Mouse (Mus musculus) MEL (cell line): ENCODE results near the gene Spag9. TPM values are rescaled to one million over a fixed set of nuclear protein-coding genes. Genes with fewer than 3 reads are reported as not detected.
A peak's percentile ranks its signal among the peaks of the same experiment; 100 is the strongest.

Source experiments
- DNase-seq: peaks from one replicate; pipeline ENCODE4 v3.0.0; 2011; ENCODE audit warnings: low read depth, low spot score
- H3K27ac ChIP-seq: 2 replicates; pipeline ENCODE4 v1.5.1; 2012; ENCODE audit warnings: low read depth, mild to moderate bottlenecking, control low read depth, low read length, moderate library complexity; ENCODE audit not compliant: control insufficient read depth
- H3K27me3 ChIP-seq, 2 experiments: fragments of 150-350 bp in 1 of 2; sonication (generic) in 1 of 2; 2 replicates each; pipeline ENCODE4 v1.6.1; 2012; ENCODE audit warnings: low read length in 2 of 2, mild to moderate bottlenecking in 2 of 2, improper control_type of control experiment in 1 of 2, moderate library complexity in 1 of 2; ENCODE audit not compliant: insufficient read depth in 2 of 2, control insufficient read depth in 1 of 2
- H3K36me3 ChIP-seq, 2 experiments: 2 replicates each; pipeline ENCODE4 v1.6.1; 2012 to 2014; ENCODE audit warnings: low read length in 2 of 2, improper control_type of control experiment in 1 of 2, inconsistent platforms in 1 of 2, mild to moderate bottlenecking in 1 of 2; ENCODE audit not compliant: insufficient read depth in 2 of 2, control insufficient read depth in 1 of 2
- H3K4me1 ChIP-seq, 2 experiments: fragments of 150-350 bp in 1 of 2; sonication (generic) in 1 of 2; 2 replicates each; pipeline ENCODE4 v1.6.1; 2012; ENCODE audit warnings: low read length in 2 of 2, improper control_type of control experiment in 1 of 2, mild to moderate bottlenecking in 1 of 2; ENCODE audit not compliant: insufficient read depth in 2 of 2, control insufficient read depth in 1 of 2
- H3K4me3 ChIP-seq, 2 experiments: fragments of 150-350 bp in 1 of 2; sonication (generic) in 1 of 2; 2 replicates each; pipeline ENCODE4 v1.5.1; 2012; ENCODE audit warnings: low read depth in 2 of 2, low read length in 2 of 2, mild to moderate bottlenecking in 2 of 2, moderate library complexity in 2 of 2, control low read depth in 1 of 2, improper control_type of control experiment in 1 of 2; ENCODE audit not compliant: control insufficient read depth in 1 of 2, insufficient read depth in 1 of 2
- H3K79me2 ChIP-seq: 2 replicates; pipeline ENCODE4 v1.6.1; 2012; ENCODE audit warnings: mild to moderate bottlenecking, low read length, moderate library complexity; ENCODE audit not compliant: control insufficient read depth, poor library complexity, insufficient read depth
- H3K9ac ChIP-seq: 2 replicates; pipeline ENCODE4 v1.6.1; 2012; ENCODE audit warnings: low read depth, mild to moderate bottlenecking, control low read depth, low read length, moderate library complexity; ENCODE audit not compliant: control insufficient read depth, poor library complexity, severe bottlenecking
- H3K9me3 ChIP-seq: fragments of 150-350 bp; sonication (generic); replicated peaks from 2 replicates; pipeline ENCODE4 v1.6.1; 2012; ENCODE audit warnings: mild to moderate bottlenecking, low read length, improper control_type of control experiment, moderate library complexity; ENCODE audit not compliant: insufficient read depth
- CTCF ChIP-seq, 3 experiments: IDR thresholded peaks in 2 of 3; conservative IDR thresholded peaks in 1 of 3; 2 replicates each; pipeline ENCODE4 v1.5.1; 2011 to 2012; ENCODE audit warnings: low read length in 3 of 3, low read depth in 2 of 3, mild to moderate bottlenecking in 2 of 3, improper control_type of control experiment in 1 of 3, inconsistent platforms in 1 of 3, mixed read lengths in 1 of 3, moderate library complexity in 1 of 3; ENCODE audit not compliant: control insufficient read depth in 1 of 3, insufficient read depth in 1 of 3, poor library complexity in 1 of 3, severe bottlenecking in 1 of 3
- ELF1 ChIP-seq: IDR thresholded peaks from 2 replicates; pipeline ENCODE4 v1.6.1; 2014; ENCODE audit warnings: low read depth, mild to moderate bottlenecking, inconsistent platforms, low read length, improper control_type of control experiment, moderate library complexity
- EP300 ChIP-seq, 2 experiments: IDR thresholded peaks; 2 replicates each; pipeline ENCODE4 v1.6.1; 2011; ENCODE audit warnings: improper control_type of control experiment in 2 of 2, low read length in 2 of 2, low read depth in 1 of 2, mild to moderate bottlenecking in 1 of 2
- GABPA ChIP-seq: IDR thresholded peaks from 2 replicates; pipeline ENCODE4 v1.6.1; 2012; ENCODE audit warnings: low read depth, mild to moderate bottlenecking, inconsistent platforms, low read length, improper control_type of control experiment, moderate library complexity
- GATA1 ChIP-seq: IDR thresholded peaks from 2 replicates; pipeline ENCODE4 v1.6.1; 2011; ENCODE audit warnings: low read depth, low read length, improper control_type of control experiment
- HCFC1 ChIP-seq: IDR thresholded peaks from 2 replicates; pipeline ENCODE4 v1.6.1; 2012; ENCODE audit warnings: low read depth, mild to moderate bottlenecking, inconsistent platforms, low read length, improper control_type of control experiment, moderate library complexity
- JUND ChIP-seq: IDR thresholded peaks from 2 replicates; pipeline ENCODE4 v1.6.1; 2011; ENCODE audit warnings: low read depth, mild to moderate bottlenecking, improper control_type of control experiment, low read length
- MAX ChIP-seq: IDR thresholded peaks from 2 replicates; pipeline ENCODE4 v1.6.1; 2011; ENCODE audit warnings: low read length, improper control_type of control experiment
- MYB ChIP-seq: IDR thresholded peaks from 2 replicates; pipeline ENCODE4 v1.6.1; 2011; ENCODE audit warnings: mild to moderate bottlenecking, low read depth, low read length, improper control_type of control experiment
- MYC ChIP-seq: IDR thresholded peaks from 2 replicates; pipeline ENCODE4 v1.6.1; 2011; ENCODE audit warnings: low read depth, mild to moderate bottlenecking, low read length, improper control_type of control experiment, moderate library complexity
- NRF1 ChIP-seq: IDR thresholded peaks from 2 replicates; pipeline ENCODE4 v1.6.1; 2014; ENCODE audit warnings: low read depth, mild to moderate bottlenecking, inconsistent platforms, low read length, improper control_type of control experiment, moderate library complexity; ENCODE audit not compliant: poor library complexity, insufficient read depth, severe bottlenecking
- POLR2A ChIP-seq, 2 experiments: IDR thresholded peaks; 2 replicates each; pipeline ENCODE4 v1.6.1; 2011 to 2012; ENCODE audit warnings: low read length in 2 of 2, mild to moderate bottlenecking in 2 of 2, control low read depth in 1 of 2, improper control_type of control experiment in 1 of 2, low read depth in 1 of 2, moderate library complexity in 1 of 2; ENCODE audit not compliant: control insufficient read depth in 1 of 2, insufficient read depth in 1 of 2, poor library complexity in 1 of 2
- POLR2AphosphoS5 ChIP-seq: IDR thresholded peaks from 2 replicates; pipeline ENCODE4 v1.6.1; 2012; ENCODE audit warnings: low read depth, borderline replicate concordance, mild to moderate bottlenecking, inconsistent platforms, low read length, moderate library complexity, mixed read lengths
- RCOR1 ChIP-seq: IDR thresholded peaks from 2 replicates; pipeline ENCODE4 v1.6.1; 2012; ENCODE audit warnings: low read depth, mild to moderate bottlenecking, inconsistent platforms, low read length, improper control_type of control experiment
- SMC3 ChIP-seq: IDR thresholded peaks from 2 replicates; pipeline ENCODE4 v1.6.1; 2011; ENCODE audit warnings: low read depth, low read length, improper control_type of control experiment
- TBP ChIP-seq: IDR thresholded peaks from 2 replicates; pipeline ENCODE4 v1.8.0; 2011; ENCODE audit warnings: low read depth, low read length, improper control_type of control experiment
- TCF12 ChIP-seq: IDR thresholded peaks from 2 replicates; pipeline ENCODE4 v1.6.1; 2014; ENCODE audit warnings: low read depth, mild to moderate bottlenecking, inconsistent platforms, low read length, improper control_type of control experiment, moderate library complexity
- UBTF ChIP-seq: IDR thresholded peaks from 2 replicates; pipeline ENCODE4 v1.6.1; 2012; ENCODE audit warnings: low read depth, mild to moderate bottlenecking, inconsistent platforms, low read length, improper control_type of control experiment, moderate library complexity, borderline replicate concordance; ENCODE audit not compliant: insufficient read depth
- USF2 ChIP-seq, 2 experiments: IDR thresholded peaks; 2 replicates each; pipeline ENCODE4 v1.6.1; 2011 to 2012; ENCODE audit warnings: improper control_type of control experiment in 2 of 2, low read length in 2 of 2, borderline replicate concordance in 1 of 2, inconsistent platforms in 1 of 2, low read depth in 1 of 2, mild to moderate bottlenecking in 1 of 2; ENCODE audit not compliant: insufficient read depth in 1 of 2
- ZC3H11A ChIP-seq: IDR thresholded peaks from 2 replicates; pipeline ENCODE4 v1.6.1; 2012; ENCODE audit warnings: low read depth, mild to moderate bottlenecking, inconsistent platforms, low read length, improper control_type of control experiment
- polyA plus RNA-seq, 2 experiments: library from polyadenylated mRNA; stranded (reverse) in 1 of 2; unstranded in 1 of 2; fragments of >175 nt in 1 of 2; fragments of >200 nt in 1 of 2; gene quantifications; 2 replicates each; pipeline versions ENCODE4 v1.2.1 to v1.2.4; 2012; ENCODE audit warnings: low replicate concordance in 2 of 2, low read depth in 1 of 2; ENCODE audit not compliant: insufficient read length in 2 of 2, insufficient read depth in 1 of 2, missing spikeins in 1 of 2
- total RNA-seq: library from RNA; depleted of rRNA; stranded (reverse); fragments of 300-350 nt; gene quantifications from 2 replicates; pipeline ENCODE4 v1.2.3, GENCODE M21; 2012

Spag9 gene
- total and polyA plus RNA-seq, 3 experiments: 18.9 to 279 (median 20.6) TPM

- H3K36me3 ChIP-seq: peaks cover 0 to 14% of the 10 kb centered on the region in 2 experiments; a peak in 2 of 4 replicates
- H3K79me2 ChIP-seq: no peaks in the 10 kb centered on the region
- H3K9ac ChIP-seq: peak overlapping the region; percentile 9; the same call in 1 of the 2 replicates
- peak; percentile 40 for DNase-seq
- H3K9me3 ChIP-seq: no peaks in the 10 kb centered on the region
- H3K27me3 ChIP-seq: no peaks in the 10 kb centered on the region
- H3K4me1 ChIP-seq: peaks cover 8 to 27% of the 10 kb centered on the region in 2 experiments
- peak overlapping the region; percentile 37 for H3K27ac ChIP-seq
- peak overlapping the region; percentile 1 to 10; a peak in 2 of 4 replicates for H3K4me3 ChIP-seq
- TF ChIP-seq RCOR1 (0 out of 2 replicates have a peak, but pooled peaks have one; percentile 30), TCF12 (peak; percentile 25; the same call in 1 of the 2 replicates), MYC (no peak), NRF1 (no peak), ELF1 (no peak), EP300 (IDR thresholded peaks at IDR 0.05; ENCODE audit: low read depth in 1 of 2, low read length in 2 of 2) (0 out of 4 replicates have a peak, but pooled peaks of 1 of the 2 experiments have one; percentile 13), GATA1 (peak; percentile 39; the same call in 1 of the 2 replicates)
Observed at GRCm38 (mm10) chr11:93987625-93988327, 8.1 kb upstream of the Spag9 start.

- no peak for TF ChIP-seq POLR2A (IDR thresholded peaks at IDR 0.05; ENCODE audit: control insufficient read depth in 1 of 2, insufficient read depth in 1 of 2, low read depth in 1 of 2, low read length in 2 of 2, poor library complexity in 1 of 2)
- no peak for TF ChIP-seq UBTF
- Histone ChIP-seq H3K4me1 (peaks cover 8 to 27% of the 10 kb centered on the region in 2 experiments), H3K27ac (no peak overlapping the region), H3K9ac (no peak overlapping the region), H3K36me3 (peaks cover 0 to 14% of the 10 kb centered on the region in 2 experiments; a peak in 2 of 4 replicates), H3K79me2 (no peaks in the 10 kb centered on the region), H3K27me3 (no peaks in the 10 kb centered on the region), H3K4me3 (no peak overlapping the region), H3K9me3 (no peaks in the 10 kb centered on the region)
- DNase-seq: no peak
Observed at GRCm38 (mm10) chr11:93988328-93989062, 7.4 kb upstream of the Spag9 start.

GRCm38 (mm10) chr11:93994531-93994930, 1.4 kb upstream of the Spag9 start:
- Histone ChIP-seq H3K9ac (peak overlapping the region; percentile 69), H3K9me3 (no peaks in the 10 kb centered on the region)
- TF ChIP-seq TCF12 (no peak), POLR2AphosphoS5 (no peak), NRF1 (no peak), GABPA (no peak), TBP (no peak), MYB (no peak), HCFC1 (no peak), MAX (no peak), SMC3 (no peak), USF2 (IDR thresholded peaks at IDR 0.05; ENCODE audit: borderline replicate concordance in 1 of 2, insufficient read depth in 1 of 2, low read depth in 1 of 2, low read length in 2 of 2) (no peak), CTCF (IDR thresholded peaks at IDR 0.05 in 2 of 3, conservative IDR thresholded peaks at IDR 0.05 in 1 of 3; ENCODE audit: control insufficient read depth in 1 of 3, insufficient read depth in 1 of 3, low read depth in 2 of 3, low read length in 3 of 3, poor library complexity in 1 of 3, severe bottlenecking in 1 of 3) (no peak), ZC3H11A (no peak), POLR2A (IDR thresholded peaks at IDR 0.05; ENCODE audit: control insufficient read depth in 1 of 2, insufficient read depth in 1 of 2, low read depth in 1 of 2, low read length in 2 of 2, poor library complexity in 1 of 2) (no peak), JUND (no peak)
- TF ChIP-seq, all 39 proteins: peak for 0
- peak; percentile 46 for DNase-seq
- Histone ChIP-seq H3K27me3 (no peaks in the 10 kb centered on the region), H3K27ac (peak overlapping the region; percentile 91), H3K36me3 (peaks cover 0 to 12% of the 10 kb centered on the region in 2 experiments; a peak in 2 of 4 replicates), H3K4me1 (peaks cover 6 to 15% of the 10 kb centered on the region in 2 experiments), H3K4me3 (peak overlapping the region; percentile 62 to 87), H3K79me2 (peaks cover 32% of the 10 kb centered on the region)
